Mouse (Mus musculus): Measurements from ENCODE around the gene Rab26. TPM values are rescaled to one million over a fixed set of nuclear protein-coding genes. Genes with fewer than 3 reads are reported as not detected.
A peak's percentile ranks its signal among the peaks of the same experiment; 100 is the strongest.

Gene Rab26
- polyA plus RNA-seq, 1 experiment from 2014 or later = 0.64 TPM

DNA sequence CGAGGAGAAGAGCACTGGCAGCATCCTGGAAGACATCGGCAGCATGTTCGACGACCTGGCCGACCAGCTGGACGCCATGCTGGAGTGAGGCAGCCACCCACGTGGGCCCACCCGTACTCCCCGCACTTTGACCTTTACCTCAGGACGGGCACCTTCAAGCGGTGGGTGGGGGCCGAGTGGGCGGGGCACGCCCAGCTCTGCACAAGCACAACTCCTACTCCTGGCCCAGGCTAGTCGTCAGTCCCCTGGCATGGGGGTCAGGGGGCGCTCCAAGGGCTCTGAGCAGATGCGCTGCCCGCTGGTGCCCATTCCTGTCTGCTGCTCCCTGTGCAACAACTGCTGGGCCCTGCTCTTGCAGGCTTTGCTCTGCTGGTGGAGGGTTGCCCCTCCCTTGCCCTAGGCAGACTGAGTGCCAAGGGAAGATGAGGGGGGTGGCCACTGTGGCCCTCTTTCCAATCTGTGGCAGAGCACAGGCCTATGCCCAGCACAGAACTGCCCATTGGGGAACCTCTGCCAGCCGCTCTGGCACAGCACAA, 26.8 kb downstream of the Rab26 start:
- no peak overlapping the region for H3K27ac ChIP-seq (replicated peaks)
- H3K4me3 ChIP-seq (replicated peaks) = peak overlapping the region; percentile 9; the same call in 1 of the 2 replicates
- 59% methylated on average over 19 of the region's 19 CpGs for WGBS (ENCODE audit: insufficient replicate concordance)
- H3K4me1 ChIP-seq (replicated peaks) = peaks cover 18% of the 10 kb centered on the region
- H3K9ac ChIP-seq = no peak overlapping the region
- peaks cover 46% of the 10 kb centered on the region for H3K36me3 ChIP-seq (replicated peaks)
- no peaks in the 10 kb centered on the region for H3K27me3 ChIP-seq
- peak overlapping the region; percentile 52 for H3K4me2 ChIP-seq
- no peaks in the 10 kb centered on the region for H3K9me3 ChIP-seq (replicated peaks)
- ATAC-seq (ENCODE audit: insufficient read depth) = peak; percentile 22; the same call in 1 of the 2 replicates

DNA sequence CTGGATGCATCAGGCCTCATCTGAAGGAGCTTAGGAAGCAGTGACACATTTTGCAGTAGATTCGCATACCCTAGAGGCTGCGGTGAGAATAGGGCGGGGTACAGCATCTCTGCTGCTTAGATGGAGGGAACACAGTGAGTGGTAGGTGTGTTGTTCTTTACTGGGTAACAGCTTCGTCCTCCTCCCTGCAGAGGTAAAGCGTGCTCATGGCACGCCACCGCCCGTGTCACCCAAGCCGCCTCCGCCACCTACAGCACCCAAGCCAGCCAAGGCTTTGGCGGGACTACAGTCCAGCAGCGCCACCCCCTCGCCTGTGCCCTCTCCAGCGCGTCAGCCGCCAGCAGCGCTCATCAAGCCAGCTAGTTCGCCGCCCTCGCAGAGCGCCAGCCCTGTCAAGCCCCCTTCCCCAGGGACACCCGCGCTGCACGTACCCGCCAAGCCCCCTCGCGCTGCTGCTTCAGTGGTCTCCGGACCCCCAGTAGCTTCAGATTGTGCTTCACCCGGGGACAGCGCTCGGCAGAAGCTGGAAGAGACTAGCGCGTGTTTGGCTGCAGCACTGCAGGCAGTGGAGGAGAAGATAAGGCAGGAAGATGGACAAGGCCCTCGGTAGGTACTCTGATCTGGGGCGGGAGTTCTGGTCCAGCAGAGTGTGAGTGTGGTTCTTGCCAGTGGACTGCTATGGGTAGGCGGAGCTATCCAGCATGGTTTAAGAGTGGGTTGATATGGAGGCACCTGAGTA, 27.5 kb downstream of the Rab26 start:
- Histone ChIP-seq H3K9ac (no peak overlapping the region), H3K9me3 (replicated peaks) (no peaks in the 10 kb centered on the region), H3K4me1 (replicated peaks) (peaks cover 18% of the 10 kb centered on the region), H3K4me3 (replicated peaks) (peak overlapping the region; percentile 9; the same call in 1 of the 2 replicates), H3K36me3 (replicated peaks) (peaks cover 39% of the 10 kb centered on the region), H3K27ac (replicated peaks) (no peak overlapping the region), H3K27me3 (no peaks in the 10 kb centered on the region), H3K4me2 (peak overlapping the region; percentile 52)
- 36% methylated on average over 36 of the region's 36 CpGs for WGBS (ENCODE audit: insufficient replicate concordance)
- no peak for ATAC-seq (ENCODE audit: insufficient read depth)

DNA sequence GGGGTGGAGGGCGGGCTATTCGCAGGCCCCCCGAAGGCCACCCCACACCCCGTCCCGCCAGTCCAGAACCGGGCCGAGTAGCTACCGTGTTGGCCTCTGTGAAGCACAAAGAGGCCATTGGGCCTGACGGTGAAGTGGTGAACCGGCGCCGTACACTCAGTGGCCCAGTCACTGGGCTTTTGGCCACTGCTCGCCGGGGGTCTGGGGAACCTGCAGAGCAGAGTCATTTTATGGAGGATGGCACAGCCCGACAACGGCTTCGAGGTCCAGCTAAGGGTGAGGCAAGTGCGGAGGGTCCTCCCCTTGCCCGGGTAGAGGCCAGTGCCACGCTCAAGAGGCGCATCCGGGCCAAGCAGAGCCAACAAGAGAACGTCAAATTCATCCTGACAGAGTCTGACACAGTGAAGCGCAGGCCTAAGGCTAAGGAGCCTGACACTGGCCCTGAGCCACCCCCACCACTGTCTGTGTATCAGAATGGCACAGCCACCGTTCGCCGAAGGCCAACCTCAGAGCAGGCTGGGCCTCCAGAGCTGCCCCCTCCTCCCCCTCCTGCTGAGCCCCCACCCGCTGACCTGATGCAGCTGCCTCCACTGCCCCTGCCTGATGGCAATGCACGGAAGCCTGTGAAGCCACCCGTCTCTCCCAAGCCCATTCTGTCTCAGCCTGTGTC, 28.6 kb downstream of the Rab26 start:
- WGBS (ENCODE audit: insufficient replicate concordance) = 83% methylated on average over 30 of the region's 30 CpGs
- Histone ChIP-seq H3K9me3 (replicated peaks) (no peaks in the 10 kb centered on the region), H3K4me1 (replicated peaks) (peaks cover 18% of the 10 kb centered on the region), H3K4me2 (no peak overlapping the region), H3K4me3 (replicated peaks) (no peak overlapping the region), H3K9ac (no peak overlapping the region), H3K27ac (replicated peaks) (no peak overlapping the region), H3K27me3 (no peaks in the 10 kb centered on the region; the same call in 1 of the 2 replicates), H3K36me3 (replicated peaks) (peaks cover 28% of the 10 kb centered on the region)
- ATAC-seq (ENCODE audit: insufficient read depth) = no peak

DNA sequence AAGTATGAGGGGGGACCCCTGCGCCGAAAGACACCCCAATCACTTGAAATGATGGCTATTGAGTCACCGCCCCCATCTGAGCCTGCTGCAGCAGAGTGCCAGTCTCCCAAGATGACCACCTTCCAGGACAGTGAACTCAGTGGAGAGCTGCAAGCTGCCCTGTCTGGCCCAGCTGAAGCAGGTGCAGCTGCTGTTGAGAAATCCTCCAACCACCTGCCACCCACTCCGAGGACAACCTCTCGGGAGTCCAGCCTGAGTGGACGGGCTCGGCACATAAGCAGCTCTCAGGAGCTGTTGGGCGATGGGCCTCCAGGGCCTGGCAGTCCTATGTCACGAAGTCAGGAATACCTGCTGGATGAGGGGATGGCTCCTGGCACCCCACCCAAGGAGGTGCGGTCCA, 29.9 kb downstream of the Rab26 start:
- Histone ChIP-seq H3K27ac (replicated peaks) (no peak overlapping the region), H3K27me3 (no peaks in the 10 kb centered on the region; the same call in 1 of the 2 replicates), H3K4me1 (replicated peaks) (peaks cover 18% of the 10 kb centered on the region), H3K36me3 (replicated peaks) (peaks cover 15% of the 10 kb centered on the region), H3K4me2 (no peak overlapping the region), H3K9me3 (replicated peaks) (no peaks in the 10 kb centered on the region), H3K4me3 (replicated peaks) (no peak overlapping the region), H3K9ac (no peak overlapping the region)
- 81% methylated on average over 10 of the region's 10 CpGs for WGBS (ENCODE audit: insufficient replicate concordance)
- ATAC-seq (ENCODE audit: insufficient read depth) = no peak

DNA sequence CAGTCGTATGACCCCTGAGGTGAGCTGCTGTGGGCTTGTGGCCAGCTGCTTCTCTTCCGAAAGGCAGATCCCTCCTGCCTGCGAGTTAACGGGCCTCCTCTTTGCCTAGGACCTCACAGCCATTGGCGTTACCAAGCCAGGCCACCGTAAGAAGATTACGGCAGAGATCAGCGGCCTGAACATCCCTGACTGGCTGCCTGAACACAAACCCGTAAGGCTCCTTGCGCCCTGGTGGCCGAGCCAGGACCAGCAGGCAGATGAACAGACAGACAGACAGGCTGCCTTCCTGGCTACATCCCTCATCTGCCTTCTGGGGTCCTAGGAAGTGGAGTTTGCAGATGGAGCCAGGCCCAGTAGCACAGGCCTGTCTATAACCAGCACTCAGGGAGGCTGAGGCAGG, 31.8 kb downstream of the Rab26 start:
- ATAC-seq (ENCODE audit: insufficient read depth) = no peak
- Histone ChIP-seq H3K27ac (replicated peaks) (no peak overlapping the region), H3K36me3 (replicated peaks) (no peaks in the 10 kb centered on the region), H3K9ac (no peak overlapping the region), H3K27me3 (no peaks in the 10 kb centered on the region; the same call in 1 of the 2 replicates), H3K4me3 (replicated peaks) (no peak overlapping the region), H3K9me3 (replicated peaks) (no peaks in the 10 kb centered on the region), H3K4me1 (replicated peaks) (peaks cover 12% of the 10 kb centered on the region), H3K4me2 (no peak overlapping the region)
- 37% methylated on average over 11 of the region's 11 CpGs for WGBS (ENCODE audit: insufficient replicate concordance)

DNA sequence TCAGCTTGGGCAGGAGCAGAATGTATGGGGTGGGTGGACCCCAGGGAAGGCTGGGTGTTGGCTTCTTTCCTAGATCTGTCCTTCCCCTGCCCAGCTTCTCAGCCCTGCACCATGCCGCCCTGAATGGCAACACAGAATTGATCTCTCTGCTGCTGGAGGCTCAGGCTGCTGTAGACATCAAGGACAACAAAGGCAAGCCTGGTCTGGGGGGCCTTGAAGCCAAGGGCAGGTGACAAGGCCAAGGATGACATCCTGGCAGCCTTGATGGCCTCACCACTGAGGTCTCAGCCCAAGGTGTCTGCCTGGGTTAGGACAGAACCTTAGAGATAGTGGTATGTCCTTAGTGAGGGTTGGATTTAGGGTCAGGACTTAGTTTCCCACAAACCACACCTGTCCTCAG, 38.0 kb downstream of the Rab26 start:
- Histone ChIP-seq H3K9me3 (replicated peaks) (no peaks in the 10 kb centered on the region), H3K4me3 (replicated peaks) (no peak overlapping the region), H3K27me3 (peaks cover 20% of the 10 kb centered on the region), H3K9ac (no peak overlapping the region), H3K4me1 (replicated peaks) (no peaks in the 10 kb centered on the region), H3K36me3 (replicated peaks) (no peaks in the 10 kb centered on the region), H3K4me2 (no peak overlapping the region), H3K27ac (replicated peaks) (no peak overlapping the region)
- no peak for ATAC-seq (ENCODE audit: insufficient read depth)
- WGBS (ENCODE audit: insufficient replicate concordance) = 50% methylated on average over 1 of the region's 1 CpGs

DNA sequence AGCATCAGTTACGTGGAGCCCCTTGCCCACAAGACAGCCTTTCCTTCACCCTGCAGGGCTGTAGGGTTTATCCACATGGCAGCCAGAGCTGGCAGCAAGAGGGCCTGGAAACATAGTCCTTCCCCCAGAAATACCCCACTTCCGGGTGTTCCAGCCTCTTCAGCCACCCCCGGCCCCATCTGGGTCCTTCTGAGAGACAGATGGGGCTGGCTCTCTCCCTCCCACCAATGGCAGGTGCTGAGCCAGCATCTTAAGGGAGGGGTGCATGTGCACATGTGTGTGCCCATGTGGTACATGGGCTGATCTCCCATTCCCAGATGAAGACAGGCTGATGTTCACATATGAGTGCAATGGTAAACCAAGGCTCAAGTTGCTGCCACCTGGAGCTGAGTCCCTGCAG, 38.6 kb downstream of the Rab26 start:
- Histone ChIP-seq H3K4me2 (no peak overlapping the region), H3K27me3 (peaks cover 25% of the 10 kb centered on the region), H3K4me1 (replicated peaks) (no peaks in the 10 kb centered on the region), H3K9me3 (replicated peaks) (no peaks in the 10 kb centered on the region), H3K27ac (replicated peaks) (no peak overlapping the region), H3K36me3 (replicated peaks) (no peaks in the 10 kb centered on the region), H3K9ac (no peak overlapping the region), H3K4me3 (replicated peaks) (no peak overlapping the region)
- 58% methylated on average over 3 of the region's 3 CpGs for WGBS (ENCODE audit: insufficient replicate concordance)
- no peak for ATAC-seq (ENCODE audit: insufficient read depth)

DNA sequence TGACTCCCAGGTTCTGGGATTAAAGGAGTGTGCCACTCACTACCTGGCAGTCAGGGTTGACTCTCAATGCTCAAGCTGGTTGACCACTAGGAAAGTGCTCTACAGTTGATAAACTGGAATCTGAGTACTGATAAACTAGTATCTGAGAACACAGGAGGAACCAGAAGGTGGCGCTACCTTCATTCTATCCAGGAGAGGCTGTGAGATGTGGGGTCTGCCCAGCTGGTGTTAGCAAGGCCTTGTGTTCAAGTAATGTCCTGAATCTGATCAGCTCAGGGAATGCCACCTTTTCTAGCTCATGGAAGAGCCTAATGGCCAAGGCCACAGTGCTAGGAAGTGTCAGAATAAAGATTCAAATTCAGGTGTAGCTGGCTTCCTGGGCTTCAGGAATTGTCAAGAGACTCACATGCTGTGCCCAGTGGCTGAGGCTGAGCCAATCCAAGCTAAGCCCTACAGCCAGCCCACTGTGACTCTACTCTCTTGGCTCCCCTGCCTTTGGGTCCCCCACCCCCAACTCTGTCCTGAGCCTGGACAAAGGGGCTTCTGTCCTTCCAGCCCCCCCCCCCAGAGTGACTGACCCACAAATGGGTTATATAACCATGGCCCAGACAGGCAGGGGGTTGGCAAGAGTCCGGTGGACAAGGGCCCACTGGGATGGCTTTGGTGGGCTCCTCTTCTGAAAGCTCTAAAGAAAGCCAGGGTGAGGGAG, 39.2 kb downstream of the Rab26 start:
- ATAC-seq (ENCODE audit: insufficient read depth) = no peak
- Histone ChIP-seq H3K36me3 (replicated peaks) (no peaks in the 10 kb centered on the region), H3K9ac (no peak overlapping the region), H3K4me2 (no peak overlapping the region), H3K4me1 (replicated peaks) (no peaks in the 10 kb centered on the region), H3K27me3 (peaks cover 32% of the 10 kb centered on the region), H3K9me3 (replicated peaks) (no peaks in the 10 kb centered on the region), H3K27ac (replicated peaks) (no peak overlapping the region), H3K4me3 (replicated peaks) (no peak overlapping the region)
- WGBS (ENCODE audit: insufficient replicate concordance) = 30% methylated on average over 2 of the region's 2 CpGs

DNA sequence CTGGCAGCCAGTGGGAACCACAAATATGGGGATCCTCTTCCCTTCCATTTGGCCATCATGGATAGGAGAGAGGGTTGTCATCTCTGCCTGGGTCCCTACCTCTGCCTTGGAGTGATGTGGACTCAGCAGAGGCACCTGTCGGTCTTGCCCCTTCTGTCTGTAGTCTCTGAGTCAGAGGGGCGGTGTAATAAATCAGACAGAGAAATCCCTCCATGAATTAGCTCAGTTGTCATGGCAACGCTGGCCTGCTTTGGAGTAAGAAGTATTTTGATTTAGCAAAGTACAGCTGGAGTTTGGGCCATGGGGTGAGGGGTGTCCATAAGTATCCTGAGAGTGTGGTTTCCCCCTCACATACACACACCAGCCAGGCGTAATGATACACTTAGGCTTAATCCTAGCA, 43.6 kb downstream of the Rab26 start:
- WGBS (ENCODE audit: insufficient replicate concordance) = 55% methylated on average over 4 of the region's 4 CpGs
- Histone ChIP-seq H3K36me3 (replicated peaks) (no peaks in the 10 kb centered on the region), H3K27me3 (peaks cover 73% of the 10 kb centered on the region), H3K4me1 (replicated peaks) (peaks cover 14% of the 10 kb centered on the region), H3K4me2 (no peak overlapping the region), H3K27ac (replicated peaks) (no peak overlapping the region), H3K9ac (no peak overlapping the region), H3K9me3 (replicated peaks) (no peaks in the 10 kb centered on the region), H3K4me3 (replicated peaks) (no peak overlapping the region)
- ATAC-seq (ENCODE audit: insufficient read depth) = no peak

DNA sequence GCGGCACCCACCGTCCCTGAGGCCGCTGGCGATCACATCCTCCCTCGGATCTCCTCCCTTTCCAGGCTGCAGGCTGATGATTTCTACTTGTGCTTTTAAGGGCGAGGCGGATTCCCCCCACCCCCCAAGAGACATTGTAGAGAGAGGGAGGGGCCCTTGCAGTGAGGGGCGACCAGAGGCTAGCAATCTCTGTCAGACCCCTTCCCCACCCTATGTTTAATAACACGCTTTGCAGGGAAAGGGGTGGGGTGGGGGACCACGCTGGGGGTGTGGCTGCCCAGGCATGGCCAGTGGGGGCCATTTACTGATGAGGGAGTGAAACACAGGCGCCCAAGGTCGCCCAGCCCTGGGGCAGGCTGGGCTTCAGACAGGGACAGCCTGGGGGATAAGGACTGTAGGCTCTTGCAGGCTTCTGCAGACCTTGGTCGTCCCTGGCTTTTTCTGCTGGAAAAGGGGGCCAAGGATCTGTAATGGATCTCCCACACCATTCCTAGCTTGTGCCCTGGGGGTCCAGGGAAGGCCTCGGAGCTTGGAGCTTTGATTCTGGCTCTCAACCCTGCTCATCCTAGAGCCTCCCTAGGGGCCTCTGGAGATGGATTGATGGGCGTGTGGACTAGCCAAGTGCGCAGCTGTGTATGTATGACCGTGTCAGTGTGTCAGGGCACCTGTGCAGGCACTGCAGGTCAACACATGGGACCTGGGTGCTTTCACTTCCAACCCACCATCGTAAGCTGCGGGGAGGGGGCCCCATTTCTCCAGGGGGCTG, 44.6 kb downstream of the Rab26 start:
- no peak for ATAC-seq (ENCODE audit: insufficient read depth)
- Histone ChIP-seq H3K9me3 (replicated peaks) (no peaks in the 10 kb centered on the region), H3K36me3 (replicated peaks) (no peaks in the 10 kb centered on the region), H3K4me3 (replicated peaks) (peak overlapping the region; percentile 51), H3K27ac (replicated peaks) (no peak overlapping the region), H3K4me2 (peak overlapping the region; percentile 76), H3K9ac (no peak overlapping the region), H3K27me3 (peaks cover 81% of the 10 kb centered on the region), H3K4me1 (replicated peaks) (peaks cover 17% of the 10 kb centered on the region)
- 21% methylated on average over 19 of the region's 19 CpGs for whole genome bisulfite sequencing (ENCODE audit: insufficient replicate concordance)
